Mouse (Mus musculus) neural tube, embryonic 15.5 days (tissue): ENCODE data around the gene Ccdc185. TPM values are rescaled to one million over a fixed set of nuclear protein-coding genes. Genes with fewer than 3 reads are reported as not detected.

Experiments used
- polyA plus RNA-seq: library from polyadenylated mRNA; unstranded; fragments of >200 nt; fragmentation: Nextera tagmentation; extraction: Ambion mirVana; gene quantifications from 2 replicates; pipeline ENCODE4 v1.2.1, GENCODE M21; 2015

Gene Ccdc185
- polyA plus RNA-seq, 1 experiment from 2014 or later, result not detected

Other genes with a start within 250 kb of the Ccdc185 start
- gene Capn2, start 231.6 kb downstream of the Ccdc185 start, polyA plus RNA-seq, result 95.3 and 98.9 TPM in 2 replicates
- gene Capn8, start 184.2 kb downstream of the Ccdc185 start, polyA plus RNA-seq, result 0.08 and 0.28 TPM in 2 replicates
- 82.3 and 88.9 TPM in 2 replicates for gene Susd4, start 14.7 kb upstream of the Ccdc185 start, polyA plus RNA-seq
- 0.36 and 0.61 TPM in 2 replicates for gene Tlr5, start 205.6 kb upstream of the Ccdc185 start, polyA plus RNA-seq